Mouse (Mus musculus): ENCODE measurements at regions not wholly inside any gene's neighbourhood (a gene's known extent, or its start where the extent isn't known, plus 50 kb on each side); places are given as distances from the start of the nearest gene placed in this dataset.
A peak's percentile ranks its signal among the peaks of the same experiment; 100 is the strongest.

- DNase-seq: no peak
These were observed 775.7 kb downstream of the Otol1 start for GRCm38 (mm10) chr3:70783142-70783541.

DNA sequence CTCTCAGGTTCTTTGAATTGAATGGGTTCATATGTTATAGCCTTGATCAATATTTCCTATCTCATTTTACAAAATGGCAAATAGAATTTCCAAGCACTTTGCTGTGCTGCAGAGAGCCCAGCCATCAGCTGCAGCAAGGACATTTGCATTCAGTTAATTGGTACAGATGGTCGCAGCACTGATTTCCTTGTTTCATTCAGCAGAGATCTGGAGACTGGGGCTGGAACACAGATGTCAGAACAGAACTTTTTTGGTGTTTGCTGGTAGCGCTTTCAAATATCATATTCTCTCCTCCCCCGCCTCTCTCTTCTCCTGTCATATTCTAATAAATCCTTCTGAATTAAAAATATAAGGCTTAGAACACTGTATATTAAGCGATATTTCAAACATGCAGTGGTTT, 794.8 kb downstream of the Otol1 start:
- DNase-seq: peak; percentile 3

DNA sequence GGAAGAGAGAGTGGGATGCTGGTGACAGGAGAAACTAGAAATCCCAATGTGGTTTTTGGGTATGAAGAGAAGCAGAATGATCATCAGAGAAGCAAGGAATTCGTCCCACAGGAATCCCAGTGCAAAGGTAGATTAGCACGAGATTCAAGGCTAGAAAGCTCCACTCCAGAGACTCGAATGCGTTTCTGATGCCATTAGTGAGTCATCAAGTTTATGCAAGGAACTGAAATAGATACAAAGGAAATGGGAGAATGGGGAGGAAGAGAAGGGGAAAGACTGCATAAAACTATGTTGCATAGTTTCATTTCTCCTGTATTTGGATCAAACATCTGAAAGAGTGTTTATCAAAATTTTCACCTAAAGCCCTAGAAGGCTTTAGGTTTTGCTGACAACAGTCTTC, 796.0 kb downstream of the Otol1 start:
- no peak for DNase-seq

DNA sequence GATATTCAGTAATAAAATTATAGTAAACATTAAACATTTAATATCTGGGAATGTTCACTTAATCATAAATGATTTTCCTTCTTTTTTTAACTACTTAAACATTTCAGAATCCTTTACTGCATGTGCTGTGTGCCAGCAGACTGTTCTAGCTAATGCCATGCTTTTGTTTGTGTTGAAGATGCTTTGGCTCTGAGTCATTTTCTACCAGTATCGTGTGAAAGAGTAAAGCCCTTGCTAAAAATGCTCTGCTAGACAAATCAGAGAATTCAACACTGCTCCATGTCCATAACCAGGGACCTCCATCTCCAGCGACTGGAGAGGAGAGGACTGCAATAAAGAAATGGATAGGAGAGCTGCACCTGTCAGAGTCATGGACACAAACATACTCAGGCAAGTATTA, 796.5 kb downstream of the Otol1 start:
- no peak for DNase-seq

DNA sequence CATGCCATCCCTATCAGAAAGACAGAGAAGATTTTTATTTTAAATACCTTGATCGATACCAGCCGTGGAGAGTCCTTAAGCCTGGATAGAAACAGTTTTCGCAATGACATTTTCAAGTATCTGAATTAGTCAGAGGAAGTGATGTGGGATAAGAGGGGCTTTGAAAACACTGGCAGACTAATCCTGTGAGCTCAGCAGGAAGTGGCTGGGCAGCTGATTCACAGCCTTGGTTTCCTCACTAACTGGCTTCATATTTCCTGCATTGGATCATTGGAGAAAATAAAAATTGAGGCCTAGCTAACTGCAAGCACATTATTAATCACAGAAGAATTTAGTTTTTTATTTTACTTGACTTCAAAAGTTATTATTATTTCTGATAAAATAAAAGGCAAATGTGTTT, 799.8 kb downstream of the Otol1 start:
- peak in 1 of 2 experiments; percentile 3 for DNase-seq
